Mouse (Mus musculus): ENCODE measurements around the gene 4933428G20Rik.

Gene 4933428G20Rik

GRCm38 (mm10) chr11:97462538-97462937, 37.6 kb downstream of the 4933428G20Rik start:
- no peak for DNase-seq (ENCODE audit: low read depth)

- no peak for DNase-seq (ENCODE audit: low read depth)
Measured at GRCm38 (mm10) chr11:97461307-97461820, 38.8 kb downstream of the 4933428G20Rik start.

- no peak for DNase-seq (ENCODE audit: low read depth)
Measured at GRCm38 (mm10) chr11:97457120-97457519, 43.0 kb downstream of the 4933428G20Rik start.

GRCm38 (mm10) chr11:97451625-97452024, 48.5 kb downstream of the 4933428G20Rik start:
- DNase-seq (ENCODE audit: low read depth), result no peak

DNA sequence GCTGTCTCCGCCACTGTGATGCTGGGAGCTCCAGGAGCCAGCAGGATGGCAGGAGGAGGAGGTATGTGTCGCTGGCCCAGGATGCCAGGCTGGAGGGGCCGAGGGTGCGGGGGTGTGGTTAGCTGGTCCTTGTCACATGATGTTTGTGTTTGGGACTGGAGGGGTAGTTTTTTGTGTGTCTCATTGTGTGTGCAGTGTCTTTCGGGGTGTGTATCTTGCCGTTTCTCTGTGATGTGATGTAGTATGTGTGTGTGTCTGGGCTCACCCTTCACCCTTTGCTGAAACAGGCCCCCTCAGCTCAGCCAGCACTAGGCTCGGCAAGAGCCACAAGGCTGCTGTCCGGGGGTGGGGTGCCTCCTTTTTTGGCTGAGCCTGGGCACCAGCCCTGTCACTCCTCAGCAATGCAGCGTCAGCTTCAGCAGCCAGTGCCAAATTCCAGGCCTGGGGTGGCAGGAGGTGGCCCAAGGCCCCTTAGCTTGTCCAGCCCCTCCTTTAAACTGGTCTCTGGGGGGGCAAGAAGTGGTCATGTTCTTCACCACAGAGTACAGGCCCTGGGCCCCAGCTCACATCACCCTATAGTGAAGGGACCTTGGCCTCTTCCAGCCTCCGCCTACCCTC, 49.7 kb downstream of the 4933428G20Rik start:
- no peak for DNase-seq (ENCODE audit: low read depth)

DNA sequence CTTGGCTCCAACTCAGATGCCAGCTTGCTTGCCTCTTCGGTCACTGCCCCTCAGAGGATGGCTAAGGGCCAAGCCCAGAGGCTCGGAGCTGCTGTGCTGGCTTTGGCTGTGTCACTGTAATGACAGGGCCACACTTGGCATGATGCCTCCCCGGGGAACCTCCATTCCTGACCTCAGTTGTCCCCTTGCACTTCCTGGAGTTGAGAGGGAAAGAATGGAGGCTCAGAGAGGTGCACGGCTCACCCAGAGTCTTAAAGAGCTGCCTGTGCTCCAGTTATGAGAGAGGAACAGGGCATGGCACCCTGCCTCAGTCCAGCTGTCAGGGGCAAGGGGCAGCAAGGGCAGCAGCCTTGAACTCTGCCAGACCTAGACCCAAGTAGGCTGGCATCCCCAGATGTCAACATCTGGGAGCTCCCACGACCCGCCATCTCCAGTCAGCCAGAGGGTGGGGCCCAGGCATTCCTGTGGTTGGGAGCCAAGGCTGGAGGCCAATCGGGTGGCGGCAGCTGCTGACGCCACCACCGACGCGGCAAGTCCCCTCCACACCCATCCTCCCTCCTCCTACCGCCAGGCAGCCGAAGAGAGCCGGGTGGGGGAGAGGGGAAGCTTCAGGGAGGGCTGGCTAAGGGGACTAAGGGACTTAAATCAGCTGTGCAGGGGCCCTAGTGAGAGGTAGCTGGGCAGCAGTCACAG, 50.4 kb downstream of the 4933428G20Rik start:
- no peak for DNase-seq (ENCODE audit: low read depth)

DNA sequence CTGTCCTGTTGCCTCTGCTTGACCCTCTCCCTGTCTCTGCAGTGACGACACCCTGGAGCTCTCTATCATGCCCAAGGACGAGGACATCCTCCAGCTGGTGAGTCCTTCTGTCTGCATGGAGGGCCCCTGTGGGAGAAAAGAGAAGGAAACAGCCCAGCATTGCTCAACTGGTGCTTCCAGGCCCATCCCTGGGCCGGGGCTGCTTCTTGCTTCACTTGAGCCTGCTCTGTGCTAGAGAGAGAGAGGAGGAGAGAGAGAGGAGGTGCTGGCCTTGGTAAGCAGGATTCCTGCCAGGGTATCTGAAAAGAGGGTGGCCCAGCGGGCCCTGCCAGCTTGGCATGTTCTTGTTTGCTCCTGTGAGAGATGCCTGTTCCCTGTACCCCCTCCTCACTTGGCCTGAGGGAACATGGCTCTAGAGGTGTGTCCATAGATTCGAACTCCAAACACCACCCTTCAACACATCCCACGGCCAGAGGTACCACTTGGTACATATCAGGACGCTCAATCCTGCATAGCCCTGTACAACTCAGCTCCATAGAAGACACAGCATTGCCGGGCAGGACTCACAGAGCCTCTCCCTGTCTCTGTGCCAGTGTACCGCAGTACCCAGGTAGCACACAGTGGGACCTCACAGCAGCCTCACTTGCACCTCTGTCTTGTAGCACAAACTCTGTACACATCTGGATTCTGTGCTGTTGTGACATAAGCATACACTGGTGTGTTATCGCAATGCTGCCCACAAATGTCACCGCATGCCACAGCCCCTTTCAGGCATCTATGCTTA, 51.3 kb downstream of the 4933428G20Rik start:
- no peak for DNase-seq (ENCODE audit: low read depth)

GRCm38 (mm10) chr11:97447979-97448378, 52.2 kb downstream of the 4933428G20Rik start:
- DNase-seq (ENCODE audit: low read depth), result no peak

- no peak for DNase-seq (ENCODE audit: low read depth)
Measured at GRCm38 (mm10) chr11:97445999-97446511, 54.1 kb downstream of the 4933428G20Rik start.

GRCm38 (mm10) chr11:97445596-97445995, 54.5 kb downstream of the 4933428G20Rik start:
- DNase-seq (ENCODE audit: low read depth), result no peak

- no peak for DNase-seq (ENCODE audit: low read depth)
Measured at GRCm38 (mm10) chr11:97442891-97443675, 57.1 kb downstream of the 4933428G20Rik start.

- DNase-seq (ENCODE audit: low read depth), result no peak
Measured at GRCm38 (mm10) chr11:97441658-97442125, 58.4 kb downstream of the 4933428G20Rik start.

GRCm38 (mm10) chr11:97441036-97441657, 59.0 kb downstream of the 4933428G20Rik start:
- DNase-seq (ENCODE audit: low read depth), result no peak
